Mouse (Mus musculus): Measurements from ENCODE around the gene Prkcsh.

GRCm38 (mm10) chr9:21976626-21977175 is 25.9 kb upstream of the Prkcsh start:
- TF ChIP-seq CHD2 (IDR thresholded peaks at IDR 0.05; ENCODE audit: low read length) = no peak
- peak in 1 of 3 experiments; percentile 3; a peak in 1 of 6 replicates for TF ChIP-seq CTCF (IDR thresholded peaks at IDR 0.05 in 2 of 3, conservative IDR thresholded peaks at IDR 0.05 in 1 of 3; ENCODE audit: control insufficient read depth in 1 of 3, insufficient read depth in 1 of 3, low read depth in 2 of 3, low read length in 3 of 3, poor library complexity in 1 of 3, severe bottlenecking in 1 of 3)
- no peak for TF ChIP-seq NELFE (IDR thresholded peaks at IDR 0.05; ENCODE audit: low read depth, low read length)
- no peak for TF ChIP-seq POLR2A (IDR thresholded peaks at IDR 0.05; ENCODE audit: control insufficient read depth in 1 of 2, insufficient read depth in 1 of 2, low read depth in 1 of 2, low read length in 2 of 2, poor library complexity in 1 of 2)
- TF ChIP-seq SMC3 (IDR thresholded peaks at IDR 0.05; ENCODE audit: low read depth, low read length) = no peak
- TF ChIP-seq USF2 (IDR thresholded peaks at IDR 0.05; ENCODE audit: borderline replicate concordance in 1 of 2, insufficient read depth in 1 of 2, low read depth in 1 of 2, low read length in 2 of 2) = no peak
- TF ChIP-seq EP300 (IDR thresholded peaks at IDR 0.05; ENCODE audit: low read depth in 1 of 2, low read length in 2 of 2) = no peak

Measured in MEL (cell line).